Mouse (Mus musculus) stomach, postnatal 0 days (tissue): ENCODE results near the gene Exd2. TPM values are rescaled to one million over a fixed set of nuclear protein-coding genes. Genes with fewer than 3 reads are reported as not detected.

Source experiments
- ATAC-seq: fragments of 200-750 bp; cut with Nextera tagmentation; 2 replicates; pipeline ENCODE4 v1.8.0; 2017; ENCODE audit not compliant: low FRiP score, low TSS enrichment
- DNase-seq: peaks from one replicate; pipeline ENCODE4 v3.0.0-alpha.2; 2016; ENCODE audit warnings: low spot score
- H3K27ac ChIP-seq: fragments of 300-500 bp; sonication (generic); replicated peaks from 2 replicates; pipeline ENCODE4 v1.5.1; 2014; ENCODE audit warnings: mild to moderate bottlenecking, control low read depth
- H3K27me3 ChIP-seq: fragments of 300-500 bp; sonication (generic); 2 replicates; pipeline ENCODE4 v1.6.1; 2014; ENCODE audit warnings: low read length; ENCODE audit not compliant: control insufficient read depth, insufficient read depth
- H3K36me3 ChIP-seq: fragments of 300-500 bp; sonication (generic); 2 replicates; pipeline ENCODE4 v1.6.1; 2014; ENCODE audit warnings: low read length, mixed read lengths; ENCODE audit not compliant: control insufficient read depth, insufficient read depth
- H3K4me1 ChIP-seq: fragments of 300-500 bp; sonication (generic); replicated peaks from 2 replicates; pipeline ENCODE4 v1.6.1; 2014; ENCODE audit warnings: antibody characterized with exemption; ENCODE audit not compliant: control insufficient read depth, insufficient read depth
- H3K4me2 ChIP-seq: fragments of 300-500 bp; sonication (generic); replicated peaks from 2 replicates; pipeline ENCODE4 v1.6.1; 2014; ENCODE audit warnings: low read depth, mild to moderate bottlenecking, control low read depth, moderate library complexity
- H3K4me3 ChIP-seq: fragments of 300-500 bp; sonication (generic); 2 replicates; pipeline ENCODE4 v1.5.1; 2014; ENCODE audit warnings: low read depth, low read length, control low read depth
- H3K9ac ChIP-seq: fragments of 300-500 bp; sonication (generic); 2 replicates; pipeline ENCODE4 v1.6.1; 2014; ENCODE audit warnings: mild to moderate bottlenecking, low read length, control low read depth, mixed read lengths
- H3K9me3 ChIP-seq: fragments of 300-500 bp; sonication (generic); 2 replicates; pipeline ENCODE4 v1.6.1; 2016; ENCODE audit warnings: low read length; ENCODE audit not compliant: control insufficient read depth
- CTCF ChIP-seq: IDR thresholded peaks from 2 replicates; pipeline ENCODE4 v1.5.1; 2016; ENCODE audit warnings: antibody characterized with exemption, low read depth, mild to moderate bottlenecking, moderate library complexity
- EP300 ChIP-seq: optimal IDR thresholded peaks from 2 replicates; pipeline ENCODE3; 2016; ENCODE audit warnings: antibody characterized with exemption
- WGBS: fragments of 180-500 bp; shearing (Covaris S2); extraction: QIAGEN DNeasy Blood & Tissue Kit; methylation state at CpG from one replicate; pipeline ENCODE4 v1.1.7; 2014; 5-methylcytosine and 5-hydroxymethylcytosine counted together
- polyA plus RNA-seq: library from polyadenylated mRNA; unstranded; fragments of >200 nt; fragmentation: Nextera tagmentation; extraction: Ambion mirVana; gene quantifications from 2 replicates; pipeline ENCODE4 v1.2.1, GENCODE M21; 2015

Gene Exd2
- polyA plus RNA-seq, 1 experiment from 2014 or later: 9.0 TPM

DNA sequence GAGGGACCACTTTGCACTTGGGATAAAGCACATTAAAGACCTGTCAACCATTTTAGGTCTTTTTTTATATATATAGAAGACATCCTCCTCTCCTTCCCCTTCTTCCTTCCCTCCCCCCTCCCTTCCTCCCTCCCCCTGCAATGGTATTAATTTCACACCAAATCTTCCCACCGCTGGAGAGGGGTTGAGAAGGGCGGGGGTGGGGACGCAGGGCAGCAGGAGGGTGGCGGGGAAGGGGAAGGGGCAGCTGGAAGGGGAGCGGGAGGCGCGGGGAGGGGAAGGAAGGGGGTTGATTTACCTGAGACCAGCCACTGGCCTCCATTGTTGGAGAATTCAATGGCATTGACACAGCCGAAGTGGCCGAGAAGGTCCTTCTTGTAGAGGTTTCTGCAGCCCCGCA is 27.0 kb upstream of the Exd2 start:
- H3K27me3 ChIP-seq: no peaks in the 10 kb centered on the region
- H3K4me2 ChIP-seq: peak overlapping the region; percentile 90
- WGBS: 0% methylated on average over 4 of the region's 10 CpGs
- ATAC-seq (no peak; the same call in 1 of the 2 replicates), DNase-seq (peak; percentile 46)
- H3K27ac ChIP-seq: peak overlapping the region; percentile 97
- H3K9me3 ChIP-seq: no peaks in the 10 kb centered on the region
- peak overlapping the region; percentile 95 for H3K9ac ChIP-seq
- no peaks in the 10 kb centered on the region for H3K36me3 ChIP-seq
- TF ChIP-seq EP300 (no peak), CTCF (no peak)
- no peaks in the 10 kb centered on the region for H3K4me1 ChIP-seq
- peak overlapping the region; percentile 92 for H3K4me3 ChIP-seq

DNA sequence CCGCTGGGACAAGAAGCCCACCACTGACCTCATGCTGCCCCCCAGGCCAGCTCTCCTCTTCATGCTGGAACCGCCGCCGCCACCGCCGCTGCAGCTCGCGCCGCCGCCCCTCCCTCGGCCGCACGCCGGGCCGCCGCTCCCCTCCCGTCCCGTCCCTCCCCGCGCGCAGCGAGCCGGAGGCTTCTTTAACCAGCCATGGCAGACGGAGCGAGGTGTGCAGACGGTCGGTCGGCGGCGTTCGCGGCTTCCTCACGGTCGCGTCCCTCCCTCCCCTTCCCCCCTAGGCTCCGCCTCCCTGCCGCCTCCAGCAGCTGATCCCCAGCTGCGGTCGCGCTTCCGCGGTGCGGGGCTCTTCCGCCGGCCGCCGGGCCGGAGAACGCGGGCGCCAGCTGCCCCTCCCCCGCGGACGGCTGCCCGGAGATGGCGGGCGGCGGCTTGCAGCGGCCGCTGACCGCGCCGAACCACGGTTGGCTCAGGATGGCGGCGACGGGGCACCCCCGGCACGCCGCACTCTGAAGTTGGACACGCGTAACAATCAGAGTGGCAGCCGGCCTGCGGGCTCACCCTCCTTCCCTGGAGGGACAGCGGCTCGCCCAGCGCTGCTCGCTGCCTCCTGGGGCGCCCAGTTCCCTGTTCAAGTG is 26.4 kb upstream of the Exd2 start, which contains the start of gene Dcaf5:
Gene Dcaf5 (minus strand): TSS at position 266 of the 641 bp plus-strand sequence.
- Histone ChIP-seq H3K4me1 (no peaks in the 10 kb centered on the region), H3K4me3 (peak within 1 kb of the TSS; percentile 92), H3K4me2 (peak within 1 kb of the TSS; percentile 90), H3K27me3 (no peaks in the 10 kb centered on the region), H3K9ac (peak within 1 kb of the TSS; percentile 95), H3K9me3 (no peaks in the 10 kb centered on the region), H3K27ac (peak within 1 kb of the TSS; percentile 97), H3K36me3 (no peaks in the 10 kb centered on the region)
- DNase-seq (peak; percentile 88), ATAC-seq (peak; percentile 66)
- WGBS: under 1% methylated on average over 65 of the region's 79 CpGs
- TF ChIP-seq EP300 (no peak), CTCF (peak; percentile 7; the same call in 1 of the 2 replicates)

DNA sequence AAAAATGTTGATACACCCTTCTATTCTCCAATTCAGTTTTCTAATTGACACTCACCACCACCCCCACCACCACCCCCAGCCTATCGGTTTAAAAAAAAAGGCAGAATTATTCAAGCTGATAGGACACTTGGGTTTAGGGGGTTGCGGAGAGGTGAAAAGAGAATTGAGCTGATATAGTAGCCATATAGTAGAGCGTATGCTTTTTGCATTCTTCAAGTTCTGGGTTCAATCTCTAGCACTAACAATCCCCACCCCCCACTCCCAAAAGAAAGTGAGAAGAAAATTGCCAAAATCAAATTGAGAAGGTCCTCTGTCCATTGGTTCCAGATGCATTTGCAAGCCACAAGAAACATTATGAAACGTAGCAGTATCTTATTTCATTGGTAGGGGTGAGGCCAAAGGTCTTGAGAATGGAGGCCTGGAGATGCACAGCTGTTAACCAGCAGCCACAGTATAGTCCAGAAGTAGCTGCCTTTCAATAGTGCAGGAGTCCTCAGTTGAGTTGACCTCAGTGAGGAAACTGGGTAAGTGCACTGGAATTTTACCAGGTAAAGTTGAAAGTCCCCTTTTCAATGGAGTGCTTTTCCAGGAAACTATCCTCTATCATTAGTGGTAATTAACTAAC is 25.7 kb upstream of the Exd2 start:
- TF ChIP-seq EP300: no peak
- no peak for TF ChIP-seq CTCF
- DNase-seq: no peak
- 56% methylated on average over 4 of the region's 4 CpGs for WGBS
- H3K36me3 ChIP-seq: no peaks in the 10 kb centered on the region
- H3K27me3 ChIP-seq: no peaks in the 10 kb centered on the region
- H3K4me2 ChIP-seq: peak overlapping the region; percentile 90
- H3K9ac ChIP-seq: no peak overlapping the region
- H3K4me3 ChIP-seq: peak overlapping the region; percentile 92
- H3K4me1 ChIP-seq: no peaks in the 10 kb centered on the region
- no peak for ATAC-seq
- no peaks in the 10 kb centered on the region for H3K9me3 ChIP-seq
- H3K27ac ChIP-seq: peak overlapping the region; percentile 97

DNA sequence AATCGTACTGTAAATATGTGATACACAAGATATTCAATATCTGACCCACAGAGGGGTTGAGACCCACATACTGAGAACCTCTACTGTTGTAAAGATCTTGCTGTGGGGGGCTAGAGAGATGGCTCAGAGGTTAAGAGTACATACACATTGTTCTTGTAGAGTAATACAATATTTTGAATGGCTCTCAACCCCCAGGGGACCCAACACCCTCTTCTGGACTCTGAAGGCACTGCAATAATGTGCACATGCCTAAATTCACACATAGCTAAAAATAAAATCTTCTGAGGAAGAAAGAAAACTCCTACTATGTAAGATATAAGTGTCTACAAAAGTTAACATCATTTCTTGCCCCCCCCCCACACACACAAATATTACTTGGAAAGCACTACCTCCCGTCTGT is 21.9 kb upstream of the Exd2 start:
- DNase-seq: no peak
- ATAC-seq: no peak

DNA sequence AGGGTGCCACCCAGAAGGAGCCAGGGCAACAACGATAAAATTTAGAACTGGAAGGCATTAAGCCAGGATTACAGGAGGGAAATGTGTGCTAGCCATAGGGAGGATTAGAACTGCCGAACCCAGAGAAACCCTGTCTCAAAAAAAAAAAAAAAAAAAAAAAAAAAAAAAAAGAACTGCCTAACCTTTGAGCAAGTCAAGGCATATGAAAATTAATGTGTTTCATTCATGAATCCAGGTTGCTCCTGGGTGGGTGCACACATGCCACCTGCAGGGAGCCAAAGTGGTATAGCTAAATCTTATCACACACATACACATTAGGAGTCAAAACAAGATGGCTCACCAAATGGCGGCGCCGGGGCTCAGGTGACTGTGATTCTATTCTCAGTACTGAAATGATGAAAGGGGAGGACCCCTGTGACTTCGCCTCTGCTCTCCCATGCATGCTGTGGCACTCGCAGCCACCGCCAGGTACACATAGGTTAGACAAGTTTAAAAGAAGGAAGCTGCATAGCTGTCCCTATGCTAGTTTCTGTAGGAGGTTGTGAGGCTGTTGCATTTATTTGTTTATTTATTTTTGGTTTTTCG is 18.3 kb upstream of the Exd2 start:
- Histone ChIP-seq H3K4me2 (no peak overlapping the region), H3K27ac (no peak overlapping the region), H3K9ac (no peak overlapping the region), H3K4me3 (no peak overlapping the region), H3K4me1 (no peaks in the 10 kb centered on the region), H3K36me3 (no peaks in the 10 kb centered on the region), H3K9me3 (no peaks in the 10 kb centered on the region), H3K27me3 (no peaks in the 10 kb centered on the region)
- DNase-seq (no peak), ATAC-seq (no peak)
- no peak for TF ChIP-seq EP300
- 78% methylated on average over 9 of the region's 9 CpGs for WGBS

More for the DNA sequence above, 21.9 kb upstream of the Exd2 start:
- Histone ChIP-seq H3K4me3 (no peak overlapping the region), H3K9me3 (no peaks in the 10 kb centered on the region), H3K27ac (no peak overlapping the region), H3K9ac (no peak overlapping the region), H3K4me2 (no peak overlapping the region), H3K27me3 (no peaks in the 10 kb centered on the region), H3K36me3 (no peaks in the 10 kb centered on the region), H3K4me1 (no peaks in the 10 kb centered on the region)
- 77% methylated on average over 2 of the region's 2 CpGs for WGBS
- no peak for TF ChIP-seq EP300
- TF ChIP-seq CTCF: peak; percentile 58

DNA sequence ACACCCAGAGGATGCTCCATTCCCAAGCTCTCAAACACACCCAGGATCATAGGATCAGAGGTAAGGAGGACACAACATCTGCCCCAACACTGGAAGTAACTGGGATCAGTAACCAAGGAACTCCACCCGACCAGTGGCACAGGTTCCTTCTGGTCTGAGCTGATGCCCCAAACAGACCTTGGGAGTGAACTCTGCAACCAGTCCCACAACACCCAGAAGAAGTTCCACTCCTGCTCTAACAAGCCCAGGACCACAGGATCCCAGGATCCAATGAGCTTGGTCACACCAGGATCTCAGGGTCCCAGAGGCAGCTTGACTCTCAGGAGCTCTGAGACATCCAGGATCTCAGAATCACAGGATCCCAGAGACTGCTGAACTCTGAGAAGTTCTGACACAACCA is 9.4 kb upstream of the Exd2 start:
- ATAC-seq (no peak), DNase-seq (no peak)
- no peaks in the 10 kb centered on the region for H3K9me3 ChIP-seq
- H3K4me2 ChIP-seq: no peak overlapping the region
- no peak overlapping the region for H3K27ac ChIP-seq
- no peak overlapping the region for H3K4me3 ChIP-seq
- no peaks in the 10 kb centered on the region for H3K36me3 ChIP-seq
- H3K9ac ChIP-seq: no peak overlapping the region
- TF ChIP-seq EP300 (no peak), CTCF (no peak)
- no peaks in the 10 kb centered on the region for H3K27me3 ChIP-seq
- WGBS: 86% methylated on average over 1 of the region's 1 CpGs
- no peaks in the 10 kb centered on the region for H3K4me1 ChIP-seq
